Mouse (Mus musculus): ENCODE results near the gene Zfyve21.
A peak's percentile ranks its signal among the peaks of the same experiment; 100 is the strongest.

The Zfyve21 gene

GRCm38 (mm10) chr12:111845953-111846352 is 32.0 kb downstream of the Zfyve21 start:
- DNase-seq (ENCODE audit: low spot score) = no peak

- no peak for DNase-seq (ENCODE audit: low spot score)
Observed at GRCm38 (mm10) chr12:111846815-111847214, 32.8 kb downstream of the Zfyve21 start.

GRCm38 (mm10) chr12:111848300-111848798 is 34.4 kb downstream of the Zfyve21 start:
- peak; percentile 65 for DNase-seq (ENCODE audit: low spot score)

- DNase-seq (ENCODE audit: low spot score) = peak; percentile 9
Observed at GRCm38 (mm10) chr12:111851235-111851634, 37.3 kb downstream of the Zfyve21 start.

- DNase-seq (ENCODE audit: low spot score) = no peak
Observed at GRCm38 (mm10) chr12:111851745-111852144, 37.8 kb downstream of the Zfyve21 start.

GRCm38 (mm10) chr12:111853011-111853436 is 39.1 kb downstream of the Zfyve21 start:
- peak; percentile 10 for DNase-seq (ENCODE audit: low spot score)

- DNase-seq (ENCODE audit: low spot score) = peak; percentile 7
Observed at GRCm38 (mm10) chr12:111853546-111853945, 39.6 kb downstream of the Zfyve21 start.

- no peak for DNase-seq (ENCODE audit: low spot score)
Observed at GRCm38 (mm10) chr12:111855448-111855847, 41.5 kb downstream of the Zfyve21 start.

GRCm38 (mm10) chr12:111864206-111864824 is 50.3 kb downstream of the Zfyve21 start:
- no peak for DNase-seq (ENCODE audit: low spot score)

- no peak for DNase-seq (ENCODE audit: low spot score)
Observed at GRCm38 (mm10) chr12:111869806-111870205, 55.8 kb downstream of the Zfyve21 start.

- no peak for DNase-seq (ENCODE audit: low spot score)
Observed at GRCm38 (mm10) chr12:111870811-111871210, 56.8 kb downstream of the Zfyve21 start.

- no peak for DNase-seq (ENCODE audit: low spot score)
Observed at GRCm38 (mm10) chr12:111872079-111872478, 58.1 kb downstream of the Zfyve21 start.

- no peak for DNase-seq (ENCODE audit: low spot score)
Observed at GRCm38 (mm10) chr12:111874601-111875140, 60.7 kb downstream of the Zfyve21 start.

- no peak for DNase-seq (ENCODE audit: low spot score)
Observed at GRCm38 (mm10) chr12:111875499-111875898, 61.5 kb downstream of the Zfyve21 start.

GRCm38 (mm10) chr12:111878213-111878612 is 64.2 kb downstream of the Zfyve21 start:
- DNase-seq (ENCODE audit: low spot score) = peak; percentile 66

Data from MN1 (cell line).